Mouse (Mus musculus): ENCODE data around the gene Errfi1.
"Not testable (repeated sequence)": the region's sequence is repeated elsewhere in the genome, so short reads cannot be mapped to it uniquely, and the experiment has no call there.

DNA sequence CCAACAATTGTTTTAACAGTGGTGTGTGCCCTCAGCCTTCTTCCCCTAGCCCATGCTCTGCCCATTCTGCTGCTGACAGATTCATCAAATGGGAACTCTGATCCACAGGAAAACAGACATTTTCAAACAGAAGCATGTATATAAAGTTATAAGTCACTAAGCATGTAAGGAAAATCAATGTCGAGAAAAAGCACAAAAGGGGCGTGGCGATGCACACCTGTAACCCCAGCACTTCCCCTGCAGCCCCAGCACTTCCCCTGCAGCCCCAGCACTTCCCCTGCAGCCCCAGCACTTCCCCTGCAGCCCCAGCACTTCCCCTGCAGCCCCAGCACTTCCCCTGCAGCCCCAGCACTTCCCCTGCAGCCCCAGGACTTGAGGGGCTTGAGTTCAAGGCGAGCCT lies 20.7 kb downstream of the Errfi1 start:
- TF ChIP-seq ZNF384 (IDR thresholded peaks at IDR 0.05; ENCODE audit: low read depth, low read length); POLR2A (IDR thresholded peaks at IDR 0.05; ENCODE audit: control insufficient read depth in 1 of 2, insufficient read depth in 1 of 2, low read depth in 1 of 2, low read length in 2 of 2, poor library complexity in 1 of 2); CTCF (IDR thresholded peaks at IDR 0.05 in 2 of 3, conservative IDR thresholded peaks at IDR 0.05 in 1 of 3; ENCODE audit: control insufficient read depth in 1 of 3, insufficient read depth in 1 of 3, low read depth in 2 of 3, low read length in 3 of 3, poor library complexity in 1 of 3, severe bottlenecking in 1 of 3); TAL1 (IDR thresholded peaks at IDR 0.05; ENCODE audit: low read length); TCF12 (IDR thresholded peaks at IDR 0.05; ENCODE audit: low read depth, low read length): not testable (repeated sequence)
